Mouse (Mus musculus) lung, postnatal 4 days (tissue): ENCODE measurements around the gene Gm5072.
"Not testable (repeated sequence)": the region's sequence is repeated elsewhere in the genome, so short reads cannot be mapped to it uniquely, and the experiment has no call there.

Source experiments
- DNase-seq, 2 experiments: peaks; one replicate each; pipeline ENCODE4 v3.0.0; 2021

Gm5072 gene

GRCm38 (mm10) chrX:91392200-91392599 is at the start of gene Gm5072:
Gene Gm5072 (plus strand): TSS chrX:91392500.
- not testable (repeated sequence) for DNase-seq
